Mouse (Mus musculus) liver, adult 2 months (tissue): ENCODE measurements around the gene Gm5475.

Source experiments
- CTCF ChIP-seq: fragments of 200-500 bp; IDR thresholded peaks from 2 replicates; pipeline ENCODE4 v1.5.1; 2011; ENCODE audit warnings: low read depth, low read length, control low read depth
- POLR2A ChIP-seq: fragments of 200-500 bp; IDR thresholded peaks from 2 replicates; pipeline ENCODE4 v1.6.1; 2011; ENCODE audit warnings: low read length, control low read depth; ENCODE audit not compliant: insufficient read depth; ENCODE audit errors: extremely low read depth

GRCm38 (mm10) chr15:100462086-100462485, 40.1 kb downstream of the Gm5475 start:
- TF ChIP-seq CTCF (no peak), POLR2A (no peak)
